Mouse (Mus musculus) thymus, adult 2 months (tissue): ENCODE measurements around the gene Rab8a.

ENCODE experiments used
- CTCF ChIP-seq: fragments of 200-500 bp; IDR thresholded peaks from 2 replicates; pipeline ENCODE4 v1.5.1; 2012; ENCODE audit warnings: mild to moderate bottlenecking, control low read depth, low read length, moderate library complexity, borderline replicate concordance; ENCODE audit not compliant: control insufficient read depth, poor library complexity, insufficient read depth; ENCODE audit errors: extremely low read depth
- POLR2A ChIP-seq: fragments of 200-500 bp; IDR thresholded peaks from 2 replicates; pipeline ENCODE4 v1.6.1; 2012; ENCODE audit warnings: mild to moderate bottlenecking, low read length, control low read depth, moderate library complexity; ENCODE audit not compliant: control insufficient read depth, poor library complexity, insufficient read depth; ENCODE audit errors: extremely low read depth

DNA sequence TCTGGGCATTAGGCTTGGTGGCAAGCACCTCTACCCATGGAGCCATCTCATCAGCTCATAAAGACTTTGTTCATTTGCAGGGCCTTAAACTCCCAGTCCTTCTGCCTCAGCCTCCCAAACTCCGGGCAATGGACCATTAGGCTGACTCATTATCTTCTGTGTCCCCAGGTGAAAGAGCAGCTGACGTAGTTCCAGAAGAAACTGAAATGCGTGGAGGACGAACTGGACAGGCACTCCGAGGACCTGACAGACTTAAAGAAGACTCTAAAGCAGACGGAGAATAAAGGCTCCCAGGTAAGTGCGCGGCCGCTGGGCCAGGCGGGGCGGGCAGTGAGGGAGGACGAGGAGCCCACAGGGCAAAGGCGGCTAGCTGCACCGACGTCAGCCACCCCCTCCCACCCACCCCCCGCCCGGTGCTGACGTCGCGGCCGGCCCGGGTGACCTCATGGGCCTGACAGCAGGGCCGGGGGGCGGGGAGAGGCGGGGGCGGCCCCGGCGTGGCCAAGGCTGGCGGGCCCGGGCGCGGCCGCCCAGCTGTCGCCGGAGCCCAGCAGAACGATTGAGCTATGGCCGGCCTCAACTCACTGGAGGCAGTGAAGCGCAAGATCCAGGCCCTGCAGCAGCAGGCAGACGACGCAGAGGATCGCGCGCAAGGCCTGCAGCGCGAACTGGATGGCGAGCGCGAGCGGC, 26.1 kb upstream of the Rab8a start, which contains the start of gene Tpm4:
- no peak for TF ChIP-seq CTCF
- TF ChIP-seq POLR2A, result no peak
